Mouse (Mus musculus): ENCODE measurements around the gene Tnrc6c. TPM values are rescaled to one million over a fixed set of nuclear protein-coding genes. Genes with fewer than 3 reads are reported as not detected.
A peak's percentile ranks its signal among the peaks of the same experiment; 100 is the strongest.

Tnrc6c gene
- polyA plus RNA-seq, 1 experiment from 2014 or later, result 4.7 TPM

DNA sequence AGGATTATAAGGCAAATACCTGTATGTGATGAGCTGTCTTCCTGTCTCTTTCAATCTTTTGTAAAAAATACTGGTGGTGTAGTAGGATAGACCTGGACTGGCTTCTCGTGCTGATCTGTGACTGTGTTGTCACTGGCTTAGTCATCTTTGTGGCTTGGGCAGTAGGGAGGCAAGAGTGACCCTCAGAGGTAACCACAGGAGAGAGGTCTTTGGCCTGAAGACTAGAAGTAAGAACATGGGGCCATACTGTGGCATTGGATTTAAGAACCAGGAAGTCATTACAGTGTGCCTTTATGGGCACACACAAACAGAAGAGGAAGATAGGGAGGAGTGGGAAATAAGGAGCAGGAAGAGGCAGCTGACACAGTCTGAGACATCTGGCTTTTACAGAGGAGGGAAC is 58.0 kb downstream of the Tnrc6c start:
- 60% methylated on average over 1 of the region's 1 CpGs for WGBS (ENCODE audit: insufficient replicate concordance)
- peaks cover 37% of the 10 kb centered on the region for H3K36me3 ChIP-seq
- no peak overlapping the region for H3K9ac ChIP-seq
- H3K27ac ChIP-seq, result no peak overlapping the region
- H3K4me1 ChIP-seq, result 0 out of 2 replicates have a peak, but pooled peaks cover 3% of the 10 kb centered on the region
- H3K4me3 ChIP-seq, result no peak overlapping the region
- no peaks in the 10 kb centered on the region for H3K27me3 ChIP-seq (replicated peaks)
- no peak for ATAC-seq
- no peak overlapping the region for H3K4me2 ChIP-seq
- H3K9me3 ChIP-seq (replicated peaks), result no peaks in the 10 kb centered on the region

GRCm38 (mm10) chr11:117713375-117713774 is 59.3 kb downstream of the Tnrc6c start:
- 88% methylated on average over 6 of the region's 6 CpGs for WGBS (ENCODE audit: insufficient replicate concordance)
- H3K9me3 ChIP-seq (replicated peaks), result no peaks in the 10 kb centered on the region

GRCm38 (mm10) chr11:117718838-117719237 is 64.7 kb downstream of the Tnrc6c start:
- no peak overlapping the region for H3K4me2 ChIP-seq
- peaks cover 92% of the 10 kb centered on the region for H3K36me3 ChIP-seq

More at GRCm38 (mm10) chr11:117713375-117713774, 59.3 kb downstream of the Tnrc6c start:
- no peak overlapping the region for H3K4me3 ChIP-seq
- H3K4me1 ChIP-seq, result 0 out of 2 replicates have a peak, but pooled peaks cover 3% of the 10 kb centered on the region
- H3K4me2 ChIP-seq, result no peak overlapping the region
- no peak overlapping the region for H3K27ac ChIP-seq
- H3K27me3 ChIP-seq (replicated peaks), result no peaks in the 10 kb centered on the region
- no peak overlapping the region for H3K9ac ChIP-seq
- ATAC-seq, result no peak
- peaks cover 48% of the 10 kb centered on the region for H3K36me3 ChIP-seq

GRCm38 (mm10) chr11:117724604-117725301 is 70.7 kb downstream of the Tnrc6c start:
- Histone ChIP-seq H3K27me3 (replicated peaks) (no peaks in the 10 kb centered on the region), H3K27ac (peak overlapping the region; percentile 34; the same call in 1 of the 2 replicates), H3K36me3 (peaks cover 41% of the 10 kb centered on the region), H3K9ac (no peak overlapping the region; the same call in 1 of the 2 replicates), H3K4me3 (no peak overlapping the region), H3K4me1 (peaks cover 8% of the 10 kb centered on the region; the same call in 1 of the 2 replicates), H3K9me3 (replicated peaks) (no peaks in the 10 kb centered on the region), H3K4me2 (no peak overlapping the region)
- WGBS (ENCODE audit: insufficient replicate concordance), result 46% methylated on average over 6 of the region's 6 CpGs
- no peak for ATAC-seq

More at GRCm38 (mm10) chr11:117718838-117719237, 64.7 kb downstream of the Tnrc6c start:
- Histone ChIP-seq H3K27ac (no peak overlapping the region), H3K4me1 (peaks cover 3% of the 10 kb centered on the region; the same call in 1 of the 2 replicates), H3K4me3 (no peak overlapping the region), H3K9me3 (replicated peaks) (no peaks in the 10 kb centered on the region), H3K9ac (no peak overlapping the region), H3K27me3 (replicated peaks) (no peaks in the 10 kb centered on the region)
- no peak for ATAC-seq
- 82% methylated on average over 3 of the region's 3 CpGs for WGBS (ENCODE audit: insufficient replicate concordance)

DNA sequence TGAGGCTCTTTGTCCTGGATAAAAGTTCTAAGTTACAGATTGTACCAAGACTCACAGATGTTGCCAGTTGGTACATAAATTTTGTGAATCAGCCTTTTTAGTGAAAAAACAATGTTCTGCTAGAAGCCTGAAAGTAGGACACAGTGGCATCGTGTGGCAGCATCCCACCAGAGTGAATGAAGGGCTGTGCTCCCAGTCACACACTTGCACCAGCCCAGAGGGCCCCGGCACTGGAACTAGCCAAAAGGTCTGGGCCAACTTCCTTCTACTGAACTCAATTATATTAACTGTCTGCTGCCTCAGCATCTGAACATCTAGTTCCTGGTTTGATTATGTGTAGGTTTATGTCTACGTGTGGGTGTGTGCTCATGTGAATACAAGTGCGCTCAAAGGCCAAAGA is 72.9 kb downstream of the Tnrc6c start:
- Histone ChIP-seq H3K4me1 (peaks cover 8% of the 10 kb centered on the region; the same call in 1 of the 2 replicates), H3K27me3 (replicated peaks) (no peaks in the 10 kb centered on the region), H3K36me3 (peaks cover 19% of the 10 kb centered on the region), H3K27ac (no peak overlapping the region), H3K9me3 (replicated peaks) (no peaks in the 10 kb centered on the region), H3K4me3 (no peak overlapping the region), H3K4me2 (no peak overlapping the region), H3K9ac (no peak overlapping the region)
- ATAC-seq, result no peak
- 83% methylated on average over 4 of the region's 4 CpGs for WGBS (ENCODE audit: insufficient replicate concordance)

- peaks cover 8% of the 10 kb centered on the region; the same call in 1 of the 2 replicates for H3K4me1 ChIP-seq
- no peak for ATAC-seq
- no peaks in the 10 kb centered on the region for H3K9me3 ChIP-seq (replicated peaks)
- H3K27ac ChIP-seq, result no peak overlapping the region
- peaks cover 12% of the 10 kb centered on the region for H3K36me3 ChIP-seq
- H3K9ac ChIP-seq, result no peak overlapping the region
- no peaks in the 10 kb centered on the region for H3K27me3 ChIP-seq (replicated peaks)
- 75% methylated on average over 5 of the region's 5 CpGs for WGBS (ENCODE audit: insufficient replicate concordance)
- no peak overlapping the region for H3K4me2 ChIP-seq
- H3K4me3 ChIP-seq, result no peak overlapping the region
These were observed 74.2 kb downstream of the Tnrc6c start for GRCm38 (mm10) chr11:117728245-117728644.

DNA sequence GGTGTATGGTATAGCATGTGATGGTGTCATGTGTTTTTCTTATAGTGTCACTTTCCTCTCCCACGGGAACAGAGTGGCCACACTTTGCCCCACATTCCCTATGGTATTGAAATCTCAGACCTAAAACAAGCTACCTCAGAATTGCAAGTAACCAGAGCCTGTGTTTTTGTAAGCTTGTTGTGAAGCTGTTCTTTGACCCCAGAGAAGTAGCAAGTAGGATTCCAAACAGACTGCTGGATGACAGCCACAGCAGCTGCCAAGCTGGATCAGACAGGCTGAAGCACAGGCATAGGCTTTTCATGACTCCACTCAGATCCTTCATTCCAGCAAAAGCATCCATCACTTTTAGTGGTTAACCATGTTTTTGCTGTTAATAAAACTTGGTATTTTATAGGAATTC is 74.8 kb downstream of the Tnrc6c start:
- peaks cover 5% of the 10 kb centered on the region; the same call in 1 of the 2 replicates for H3K4me1 ChIP-seq
- no peak overlapping the region for H3K4me2 ChIP-seq
- no peaks in the 10 kb centered on the region for H3K27me3 ChIP-seq (replicated peaks)
- 76% methylated on average over 1 of the region's 1 CpGs for WGBS (ENCODE audit: insufficient replicate concordance)
- H3K9ac ChIP-seq, result no peak overlapping the region
- no peaks in the 10 kb centered on the region for H3K9me3 ChIP-seq (replicated peaks)
- no peak overlapping the region for H3K27ac ChIP-seq
- H3K4me3 ChIP-seq, result no peak overlapping the region
- peaks cover 12% of the 10 kb centered on the region for H3K36me3 ChIP-seq
- ATAC-seq, result no peak

GRCm38 (mm10) chr11:117729341-117729740 is 75.3 kb downstream of the Tnrc6c start:
- Histone ChIP-seq H3K36me3 (peaks cover 14% of the 10 kb centered on the region), H3K4me3 (no peak overlapping the region), H3K9me3 (replicated peaks) (no peaks in the 10 kb centered on the region), H3K27me3 (replicated peaks) (no peaks in the 10 kb centered on the region), H3K9ac (no peak overlapping the region), H3K27ac (no peak overlapping the region), H3K4me1 (0 out of 2 replicates have a peak, but pooled peaks cover 3% of the 10 kb centered on the region), H3K4me2 (no peak overlapping the region)
- no peak for ATAC-seq
- 84% methylated on average over 3 of the region's 3 CpGs for WGBS (ENCODE audit: insufficient replicate concordance)

DNA sequence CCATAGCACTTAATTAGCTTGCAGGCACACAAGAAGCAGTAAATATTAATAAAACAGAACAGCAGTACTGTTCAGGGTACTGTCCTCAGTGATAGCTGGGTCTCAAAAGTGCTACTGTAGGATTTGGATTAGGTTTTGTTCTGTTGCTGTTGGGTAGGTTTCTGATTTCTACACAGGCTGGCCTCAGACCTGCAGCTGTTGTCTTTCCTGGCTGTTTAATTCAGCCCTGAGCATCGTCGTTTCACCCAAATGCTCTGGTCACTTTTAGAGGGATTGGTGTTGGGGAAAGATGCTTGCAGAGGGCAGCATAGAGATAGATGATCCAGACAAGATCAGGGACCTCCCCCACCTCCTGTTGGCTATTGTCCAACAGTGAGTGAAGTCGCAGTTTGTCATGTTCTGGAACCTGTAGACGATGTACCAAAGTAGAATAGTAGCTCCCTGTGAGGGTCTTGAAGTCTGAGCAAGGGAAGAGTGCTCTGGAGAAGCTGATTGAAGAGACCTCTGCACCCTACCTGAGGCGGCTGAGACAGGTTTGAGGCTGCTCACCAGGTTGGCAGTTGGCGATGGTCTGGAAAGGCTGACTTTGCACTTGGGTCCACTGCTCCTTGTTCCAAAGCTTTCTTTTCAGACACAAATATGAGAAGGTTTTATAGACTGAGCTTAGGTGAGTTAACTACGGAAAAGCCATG is 75.9 kb downstream of the Tnrc6c start:
- 75% methylated on average over 7 of the region's 7 CpGs for WGBS (ENCODE audit: insufficient replicate concordance)
- ATAC-seq, result no peak
- Histone ChIP-seq H3K36me3 (peaks cover 18% of the 10 kb centered on the region), H3K4me1 (0 out of 2 replicates have a peak, but pooled peaks cover 3% of the 10 kb centered on the region), H3K9ac (no peak overlapping the region), H3K4me2 (no peak overlapping the region), H3K4me3 (no peak overlapping the region), H3K9me3 (replicated peaks) (no peaks in the 10 kb centered on the region), H3K27ac (no peak overlapping the region), H3K27me3 (replicated peaks) (no peaks in the 10 kb centered on the region)

- H3K9me3 ChIP-seq (replicated peaks), result no peaks in the 10 kb centered on the region
- no peak overlapping the region for H3K9ac ChIP-seq
- no peak overlapping the region for H3K4me2 ChIP-seq
- no peaks in the 10 kb centered on the region for H3K27me3 ChIP-seq (replicated peaks)
- H3K4me3 ChIP-seq, result no peak overlapping the region
- H3K4me1 ChIP-seq, result 0 out of 2 replicates have a peak, but pooled peaks cover 3% of the 10 kb centered on the region
- no peak for ATAC-seq
- no peak overlapping the region for H3K27ac ChIP-seq
- H3K36me3 ChIP-seq, result peaks cover 23% of the 10 kb centered on the region
- 78% methylated on average over 4 of the region's 4 CpGs for WGBS (ENCODE audit: insufficient replicate concordance)
These were observed 76.4 kb downstream of the Tnrc6c start for GRCm38 (mm10) chr11:117730490-117730838.

GRCm38 (mm10) chr11:117731470-117731869 is 77.4 kb downstream of the Tnrc6c start:
- no peak overlapping the region for H3K4me2 ChIP-seq
- H3K27ac ChIP-seq, result no peak overlapping the region
- 89% methylated on average over 7 of the region's 7 CpGs for WGBS (ENCODE audit: insufficient replicate concordance)
- peaks cover 33% of the 10 kb centered on the region for H3K36me3 ChIP-seq
- 0 out of 2 replicates have a peak, but pooled peaks cover 3% of the 10 kb centered on the region for H3K4me1 ChIP-seq
- no peak overlapping the region for H3K4me3 ChIP-seq
- no peak overlapping the region for H3K9ac ChIP-seq
- ATAC-seq, result no peak
- H3K27me3 ChIP-seq (replicated peaks), result no peaks in the 10 kb centered on the region
- no peaks in the 10 kb centered on the region for H3K9me3 ChIP-seq (replicated peaks)

DNA sequence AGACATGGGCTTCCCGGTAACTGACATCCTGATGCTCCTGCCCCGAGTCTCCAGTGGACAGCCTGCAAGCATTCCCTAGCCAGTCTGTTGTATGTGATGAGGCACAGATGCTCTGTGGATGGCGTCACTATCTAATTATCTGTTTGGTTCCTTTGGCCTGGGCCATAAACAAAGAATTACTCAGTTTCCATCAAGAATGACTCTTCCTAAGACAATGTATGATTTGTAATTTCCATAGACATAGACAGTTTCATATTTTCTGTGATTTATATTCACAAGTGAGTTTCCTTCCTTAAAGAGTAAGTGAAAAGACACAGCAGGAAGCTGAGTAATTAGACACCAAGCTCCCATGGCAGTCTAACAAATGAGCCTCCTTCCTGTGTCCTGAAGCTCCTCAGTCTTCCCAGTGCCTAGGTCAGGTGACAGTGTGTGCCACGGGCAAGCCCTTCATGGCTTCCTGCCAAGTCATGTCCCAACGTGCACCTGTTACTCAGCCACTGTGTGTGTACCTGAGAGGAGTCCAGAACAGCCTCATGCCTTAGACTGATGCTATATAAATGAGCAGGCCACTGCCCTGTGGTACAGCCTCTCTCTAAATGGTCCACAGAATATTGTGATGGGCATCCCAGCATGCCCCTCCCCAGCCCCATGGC is 82.1 kb downstream of the Tnrc6c start:
- Histone ChIP-seq H3K36me3 (peaks cover 79% of the 10 kb centered on the region), H3K27me3 (replicated peaks) (no peaks in the 10 kb centered on the region), H3K27ac (no peak overlapping the region), H3K4me2 (no peak overlapping the region), H3K9ac (no peak overlapping the region), H3K4me3 (no peak overlapping the region), H3K9me3 (replicated peaks) (no peaks in the 10 kb centered on the region), H3K4me1 (no peaks in the 10 kb centered on the region)
- ATAC-seq, result no peak
- WGBS (ENCODE audit: insufficient replicate concordance), result 67% methylated on average over 5 of the region's 5 CpGs

Data from liver, embryonic 12.5 days (tissue).